Mouse (Mus musculus) adrenal gland, postnatal 14 days (tissue): Measurements from ENCODE around the gene Dcps. TPM values are rescaled to one million over a fixed set of nuclear protein-coding genes. Genes with fewer than 3 reads are reported as not detected.

Experiments
- DNase-seq: peaks from one replicate; pipeline ENCODE4 v3.0.0; 2021; ENCODE audit warnings: mixed read lengths
- long read RNA-seq, 2 experiments: library from polyadenylated mRNA; stranded (forward); transcript quantifications; one replicate each; pipeline ENCODE4 v2.0.0; 2021
- total RNA-seq: library from RNA; stranded (reverse); gene quantifications from 2 replicates; pipeline ENCODE4 v1.2.3, GENCODE M21; 2021

The Dcps gene
- 23.2 and 25.2 TPM in 2 replicates for total RNA-seq
- long read RNA-seq, experiment 1, transcript Dcps-201 (6 exons, 1,274 nt): major isoform, 33 of 37 reads
- long read RNA-seq, experiment 1, partial matches to known transcripts: 1 of 37 reads
- long read RNA-seq, experiment 1, other reads (novel, unspliced or antisense): 3 of 37 reads
- long read RNA-seq, experiment 2, transcript Dcps-201 (6 exons, 1,274 nt): major isoform, 35 of 39 reads
- long read RNA-seq, experiment 2, partial matches to known transcripts: 1 of 39 reads
- long read RNA-seq, experiment 2, other reads (novel, unspliced or antisense): 3 of 39 reads

DNA sequence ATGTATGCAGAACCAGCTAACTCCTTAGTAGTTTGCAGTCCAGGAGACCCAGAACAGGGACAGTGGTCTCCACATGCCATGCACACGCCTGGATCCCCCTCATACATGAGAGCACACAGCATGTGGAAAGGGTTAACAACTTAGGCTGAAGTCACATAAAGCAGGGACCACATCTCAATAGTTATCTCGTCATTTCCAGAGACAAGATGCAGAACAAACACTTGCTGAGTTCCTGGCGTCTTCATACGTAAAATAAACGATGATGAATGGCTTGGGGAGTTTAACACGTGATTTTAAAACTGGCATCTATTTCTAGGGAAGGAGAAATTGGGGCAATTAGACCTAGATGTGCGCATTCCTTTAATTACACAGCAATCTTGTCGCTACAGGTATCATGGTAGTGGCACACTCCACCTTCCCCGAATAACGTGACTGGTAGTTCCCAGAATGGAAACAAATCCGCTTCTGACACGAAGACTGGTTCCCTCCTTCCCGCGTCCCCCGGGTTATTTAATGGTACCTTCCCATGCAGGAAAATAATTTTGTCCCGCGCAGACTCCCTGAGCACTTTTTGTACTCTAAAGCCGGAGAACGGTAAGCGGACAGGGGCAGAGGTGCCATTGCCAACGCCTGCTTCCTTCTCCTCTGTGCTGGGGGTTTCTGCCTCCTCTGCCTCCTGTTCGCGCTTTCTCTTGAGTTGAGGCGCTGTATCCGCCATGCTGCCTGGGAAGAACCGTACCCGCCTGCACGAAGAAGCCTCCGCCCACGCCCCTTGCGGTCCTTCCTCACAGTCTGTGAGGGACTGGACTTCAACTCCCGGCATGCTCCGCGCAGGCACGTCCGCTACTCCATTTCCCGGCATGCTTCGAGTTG lies at the start of gene Dcps:
Gene Dcps, minus strand, starts transcription at position 811 of the 873 bp plus-strand sequence.
- DNase-seq: peak; percentile 96

DNA sequence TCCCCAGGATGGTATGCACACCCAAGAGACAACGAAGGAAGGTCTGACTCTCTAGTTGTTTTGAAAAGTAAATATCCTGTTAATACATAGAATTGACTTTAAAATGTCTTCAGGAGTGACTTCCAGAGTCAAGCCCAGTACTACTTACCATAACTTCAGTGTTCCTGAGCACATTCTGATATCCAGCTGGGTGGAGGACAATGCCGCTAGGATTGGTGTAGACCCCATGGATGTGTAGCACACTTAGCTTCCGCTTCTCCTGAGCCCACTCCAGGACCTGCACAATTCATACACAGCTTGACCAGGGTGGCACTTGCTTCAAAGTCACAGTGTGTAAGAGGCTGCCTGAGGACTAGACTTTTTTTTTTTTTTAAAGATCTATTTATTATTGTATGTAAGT lies 47.6 kb upstream of the Dcps start:
- DNase-seq: no peak

DNA sequence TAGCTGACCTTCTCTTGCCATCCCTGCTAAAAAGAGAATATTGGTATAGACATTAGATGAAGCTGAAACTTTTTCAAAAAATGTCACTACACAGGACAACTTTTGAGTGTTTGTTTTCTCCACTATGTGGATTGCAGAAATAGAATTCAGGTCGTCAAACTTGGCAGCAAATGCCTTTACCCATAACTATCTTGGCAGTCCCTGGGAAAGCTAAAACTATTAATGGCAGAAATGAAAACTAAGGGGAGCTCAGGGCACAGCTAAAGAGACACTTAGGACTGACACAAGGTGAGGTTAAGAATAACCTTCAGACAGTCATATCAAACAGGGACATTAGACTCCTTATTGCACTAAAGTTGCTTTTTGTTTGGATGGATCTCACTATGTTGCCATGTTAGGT lies 42.1 kb upstream of the Dcps start:
- DNase-seq: no peak

DNA sequence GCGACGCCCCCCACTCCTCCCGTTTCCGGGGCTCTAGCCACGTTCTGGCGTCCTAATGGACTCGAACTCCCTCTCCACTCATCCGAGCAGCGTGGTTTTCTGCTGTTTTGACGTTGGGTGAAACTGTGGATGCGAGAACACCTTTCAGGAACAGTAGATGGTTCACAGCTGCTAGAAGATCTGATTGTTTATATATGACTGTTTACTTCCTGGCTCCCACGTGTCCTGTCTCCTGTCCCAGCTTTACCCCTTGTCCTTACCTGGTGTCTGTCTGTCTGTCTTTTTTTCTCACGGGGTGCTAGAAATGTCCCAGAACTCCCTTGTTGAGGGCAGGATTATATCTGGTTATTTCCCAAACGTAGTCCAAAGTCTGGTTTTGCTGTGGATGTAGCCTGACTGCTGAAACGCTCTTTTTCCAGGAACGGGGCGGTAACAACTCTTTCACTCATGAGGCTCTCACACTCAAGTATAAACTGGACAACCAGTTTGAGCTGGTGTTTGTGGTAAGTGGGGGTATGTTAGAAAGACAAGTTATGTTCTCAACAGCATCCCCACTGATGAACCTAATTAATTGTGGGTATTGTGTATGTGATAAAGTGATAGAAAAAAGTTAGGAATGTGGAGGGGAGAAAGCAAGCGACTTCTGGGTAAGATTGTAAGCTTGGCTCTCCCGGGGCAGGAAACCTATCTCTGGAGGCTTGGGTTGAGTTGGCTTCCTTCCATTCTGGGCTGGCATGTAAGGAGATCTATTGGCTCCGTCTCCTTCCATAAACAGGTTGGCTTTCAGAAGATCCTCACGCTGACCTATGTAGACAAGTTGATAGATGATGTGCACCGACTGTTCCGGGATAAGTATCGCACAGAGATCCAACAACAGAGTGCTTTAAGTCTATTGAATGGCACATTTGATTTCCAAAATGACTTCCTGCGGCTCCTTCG lies 36.0 kb upstream of the Dcps start:
- no peak for DNase-seq

DNA sequence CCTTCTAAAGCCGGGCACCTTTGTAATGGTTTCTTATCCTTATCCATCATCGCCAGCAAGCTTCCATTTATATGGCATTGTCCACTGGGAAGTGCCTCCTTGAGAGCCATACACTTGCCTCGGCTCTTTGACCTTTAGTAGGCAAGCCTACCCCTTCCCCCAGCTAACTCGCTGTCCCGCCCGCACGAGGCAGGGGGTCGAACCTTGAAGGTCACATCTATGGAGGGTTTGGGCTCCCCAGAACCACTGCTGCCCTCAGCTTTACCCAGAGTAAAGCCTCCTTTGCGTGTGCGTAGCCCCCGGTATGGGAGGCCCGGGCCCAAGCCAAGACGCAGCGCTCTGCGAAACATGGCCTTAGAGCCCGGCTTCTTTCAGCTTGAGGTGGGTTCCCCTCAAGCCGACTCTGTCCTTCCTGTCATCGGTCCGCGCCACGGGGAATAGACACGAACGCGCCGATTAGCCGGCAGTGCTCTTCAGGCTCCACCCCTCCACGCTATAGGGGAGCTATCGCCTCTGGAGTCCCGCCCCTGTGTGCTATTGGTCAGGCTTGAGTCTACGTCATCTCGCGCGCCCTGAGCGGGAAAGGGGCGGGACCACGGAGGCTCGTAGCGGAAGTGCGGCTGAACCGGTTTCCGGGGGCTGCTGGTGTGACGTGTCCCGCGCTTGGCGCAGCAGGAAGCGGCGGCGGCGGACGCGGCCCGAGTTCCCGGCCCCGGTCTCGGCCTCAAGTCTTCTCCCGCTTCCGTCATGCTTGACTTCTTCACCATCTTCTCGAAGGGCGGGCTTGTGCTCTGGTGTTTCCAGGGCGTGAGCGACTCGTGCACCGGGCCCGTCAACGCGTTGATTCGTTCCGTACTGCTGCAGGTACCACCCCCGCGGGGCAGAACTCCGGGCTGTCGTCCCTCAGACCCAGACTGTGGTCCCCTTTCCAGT lies 34.9 kb upstream of the Dcps start, which contains the start of gene Foxred1:
Gene Foxred1, minus strand, starts transcription at position 514 of the 933 bp plus-strand sequence.
- DNase-seq: peak; percentile 99

DNA sequence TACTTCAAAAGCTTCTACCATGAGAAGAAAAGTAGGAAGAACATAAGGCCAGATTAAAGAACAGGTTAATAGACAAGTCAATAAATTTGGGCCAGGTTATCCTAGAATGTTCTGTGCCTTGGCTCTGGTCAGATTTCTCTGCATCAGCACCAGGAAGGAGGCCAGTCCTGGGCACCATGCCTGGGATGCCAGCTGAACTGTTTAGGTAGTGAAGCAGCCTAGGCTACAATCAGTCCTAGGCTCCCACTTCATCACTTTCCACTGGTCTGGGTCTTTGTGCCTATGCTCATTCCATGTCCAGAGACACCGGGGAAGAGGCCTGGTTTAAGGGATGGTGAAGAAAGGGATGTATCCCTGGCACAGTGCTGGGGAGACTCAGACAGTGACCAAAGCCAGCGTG lies 28.6 kb upstream of the Dcps start:
- DNase-seq: no peak

DNA sequence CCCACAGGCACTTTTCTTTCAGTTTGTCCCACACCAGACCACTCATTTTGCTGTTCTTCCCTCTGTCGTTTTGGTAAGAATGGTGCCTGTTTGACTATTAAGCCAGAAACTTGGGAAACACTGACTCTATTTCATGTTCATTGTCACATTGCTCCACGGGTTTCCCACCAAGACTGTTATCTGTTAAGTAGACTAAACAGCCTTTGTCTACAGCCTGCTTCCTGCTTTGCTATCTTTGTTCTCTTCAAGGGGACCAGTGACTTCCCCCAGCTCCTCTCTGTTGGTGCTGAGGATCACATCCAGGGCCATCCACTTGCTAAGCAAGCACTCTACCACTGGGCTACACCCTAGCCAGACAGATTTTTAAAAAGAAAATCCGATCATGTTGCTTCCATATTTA lies 27.7 kb upstream of the Dcps start:
- DNase-seq: no peak

DNA sequence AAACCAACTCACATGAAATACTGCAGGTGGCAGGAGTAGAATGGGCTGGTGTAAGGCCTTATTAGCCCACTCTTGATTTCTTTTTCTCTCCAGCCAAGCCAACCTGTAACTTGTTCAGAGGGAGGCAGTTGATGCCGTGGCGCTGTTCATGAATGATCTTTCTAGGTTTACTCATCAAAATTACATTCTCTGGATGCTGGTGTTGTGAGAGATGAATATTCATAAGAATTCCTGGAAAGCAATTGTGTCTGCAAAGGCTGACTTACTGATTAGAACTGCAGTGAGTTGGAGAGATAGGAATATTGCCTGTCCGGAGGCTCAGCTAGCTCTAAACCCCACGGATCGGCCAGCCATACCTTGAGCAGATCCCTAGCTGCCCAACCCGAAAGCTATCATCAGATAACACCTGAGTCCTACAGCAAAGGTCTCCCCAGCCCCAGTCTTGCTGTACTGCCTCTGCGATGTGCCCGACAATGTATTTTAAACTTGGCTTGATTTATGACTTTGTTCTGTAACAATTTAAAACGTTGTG lies 24.7 kb upstream of the Dcps start:
- no peak for DNase-seq

DNA sequence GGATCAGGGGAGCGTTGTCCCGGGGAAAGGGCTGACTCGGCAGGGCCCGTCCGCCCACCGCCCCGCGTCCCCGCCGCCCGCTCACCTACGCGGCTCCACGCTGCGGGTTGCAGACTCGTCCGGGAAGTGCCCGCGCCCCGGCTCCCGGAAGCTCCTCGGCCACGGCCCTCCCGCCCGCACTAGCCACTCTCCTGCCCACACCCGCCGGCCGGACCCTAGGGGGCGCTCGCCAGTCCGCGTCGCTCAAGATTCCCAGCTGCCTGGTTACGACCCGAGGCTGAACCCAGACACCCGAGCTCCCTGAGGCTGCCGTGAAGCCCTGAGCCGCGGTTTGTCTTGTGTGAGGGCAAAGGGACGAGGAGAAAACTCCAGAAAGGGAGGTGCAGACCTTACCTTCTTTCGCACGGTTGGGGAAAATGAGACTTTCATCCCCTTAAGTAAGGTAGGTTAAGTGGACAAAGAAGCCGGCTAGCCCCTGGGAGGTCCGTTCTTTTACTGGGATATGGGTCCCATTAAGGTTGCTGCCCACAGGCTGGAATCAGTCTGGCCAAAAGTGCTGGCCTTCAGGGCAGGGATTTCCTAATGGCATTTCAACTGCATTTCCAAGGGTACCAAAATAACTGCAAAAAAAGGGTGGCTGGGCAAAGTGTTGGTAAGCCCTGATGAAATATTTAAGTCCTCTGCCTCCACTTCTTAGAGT lies 24.1 kb upstream of the Dcps start, which contains the start of the genes Srpr and Tirap:
Gene Srpr, plus strand, starts transcription at position 404 of the 700 bp plus-strand sequence.
Gene Tirap, minus strand, starts transcription at position 520 of the 700 bp plus-strand sequence.
- DNase-seq: peak; percentile 97

DNA sequence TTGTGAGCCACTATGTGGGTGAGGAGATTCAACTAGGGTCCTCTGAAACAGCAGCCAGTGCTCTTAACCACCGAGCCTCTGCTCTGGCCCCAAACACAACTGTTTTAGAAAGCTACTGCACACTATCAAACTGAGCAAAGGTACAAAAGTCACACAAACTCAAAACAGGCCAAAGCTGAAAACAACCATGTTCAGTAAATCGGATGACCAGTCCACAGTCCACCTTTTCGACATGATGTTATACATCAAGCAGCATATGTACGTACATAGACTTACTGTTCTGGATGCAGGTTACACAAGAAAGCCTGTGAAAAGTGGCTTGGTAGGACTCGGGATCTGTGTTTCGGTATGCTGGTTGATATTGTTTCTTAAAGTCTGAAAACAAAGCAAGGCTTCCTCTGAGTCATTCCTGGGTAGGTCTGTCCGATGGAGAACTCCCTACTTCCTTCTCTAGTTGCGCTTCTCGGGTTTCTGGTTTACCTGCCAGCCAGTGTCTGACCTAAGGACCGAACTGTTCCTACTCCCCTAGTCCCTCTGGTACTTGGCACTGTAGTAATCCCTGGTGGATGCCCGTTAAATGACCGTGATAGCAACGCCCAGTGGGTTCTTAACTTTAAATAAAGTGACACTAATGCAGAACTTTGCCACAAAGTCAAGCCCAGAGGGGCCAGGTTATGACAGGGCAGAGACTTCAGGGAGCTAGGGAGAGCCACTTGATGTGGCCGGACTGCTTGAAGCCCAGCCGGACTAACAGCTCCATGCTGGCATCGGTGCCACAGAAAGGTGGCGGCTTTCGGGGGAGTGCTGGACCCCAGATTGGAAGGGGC lies 23.3 kb upstream of the Dcps start:
- no peak for DNase-seq

DNA sequence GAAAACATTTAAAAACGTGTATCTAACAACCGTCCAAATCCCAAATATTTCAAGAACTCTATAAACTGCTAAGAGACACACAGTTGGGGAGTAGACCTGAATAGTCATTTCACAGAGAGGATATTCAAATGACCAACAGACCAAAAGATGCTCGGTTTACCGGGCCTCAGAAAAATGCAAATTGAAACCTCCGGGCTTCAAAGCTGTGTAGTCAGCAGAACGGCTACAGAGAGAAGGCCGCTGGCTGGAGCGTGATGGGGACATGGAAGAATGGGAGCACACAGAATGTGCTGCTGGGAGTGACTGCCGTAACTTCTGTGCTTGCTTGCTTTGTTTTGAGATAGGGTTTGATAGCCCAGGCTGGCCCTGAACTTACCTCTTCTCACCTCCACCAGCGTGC lies 22.5 kb upstream of the Dcps start:
- DNase-seq: no peak

DNA sequence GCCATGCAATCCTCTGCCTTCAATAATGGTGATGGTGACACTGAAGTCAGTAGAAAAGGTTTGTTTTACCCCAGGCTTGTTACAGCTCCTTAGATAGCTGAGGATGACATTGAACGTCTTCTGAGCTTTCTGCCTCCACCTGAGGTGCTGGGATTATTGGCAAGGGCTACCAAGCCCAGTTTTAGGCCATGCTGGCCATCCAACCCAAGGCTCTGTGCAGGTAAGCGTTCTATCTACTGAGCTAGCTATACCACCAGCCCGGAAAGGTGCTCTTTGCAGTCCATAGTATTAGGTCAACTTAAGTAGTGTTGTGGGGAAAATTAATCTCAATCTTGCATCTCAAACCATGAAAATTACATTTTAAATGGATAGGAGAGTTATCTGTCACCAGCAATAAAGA lies 21.8 kb upstream of the Dcps start:
- DNase-seq: no peak

DNA sequence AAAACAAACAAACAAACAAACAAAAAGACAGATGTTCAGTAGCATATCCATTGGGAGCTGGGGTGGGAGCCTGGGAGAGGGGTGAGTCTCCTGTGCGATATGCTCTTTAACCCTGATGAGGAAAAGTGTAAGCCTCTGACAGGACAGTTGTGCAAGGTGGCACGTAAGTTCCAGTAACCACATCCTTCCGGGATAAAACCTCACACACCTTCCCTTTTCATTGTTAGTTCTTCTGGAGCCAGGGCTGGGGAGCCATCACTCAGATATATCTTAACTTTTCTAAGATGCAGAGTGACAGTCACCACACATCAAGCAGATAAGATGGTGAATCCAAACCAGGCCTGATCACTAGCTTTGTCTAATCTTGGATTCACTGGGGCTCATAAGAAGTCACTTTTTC lies 18.2 kb upstream of the Dcps start:
- no peak for DNase-seq

DNA sequence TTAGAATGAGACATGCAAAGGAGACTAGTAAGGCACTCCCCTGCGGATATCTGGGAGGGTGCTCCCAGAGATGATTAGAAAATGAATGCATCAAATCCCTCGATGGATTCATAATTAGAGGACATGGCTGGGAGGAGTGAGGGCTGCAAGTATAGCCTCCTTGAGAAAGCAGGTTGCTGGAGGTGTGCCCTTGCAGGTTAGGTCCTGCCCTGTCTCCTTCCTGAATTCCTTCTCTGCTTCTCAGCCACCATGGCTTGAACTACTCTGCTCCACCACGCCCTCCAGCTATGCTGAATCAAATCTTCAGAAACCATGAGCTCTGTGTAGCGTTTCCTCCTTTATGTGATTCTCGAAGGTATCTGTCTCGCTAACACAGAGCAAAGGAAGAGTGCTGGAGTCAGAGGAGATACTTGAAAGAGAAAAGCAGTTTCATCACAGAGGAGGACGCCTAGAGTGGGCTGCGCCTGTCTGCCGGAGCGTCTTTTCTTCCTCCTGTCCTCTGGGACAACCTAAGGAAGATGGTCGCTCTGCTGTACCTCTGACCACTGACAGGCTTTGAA lies 17.2 kb upstream of the Dcps start:
- no peak for DNase-seq

DNA sequence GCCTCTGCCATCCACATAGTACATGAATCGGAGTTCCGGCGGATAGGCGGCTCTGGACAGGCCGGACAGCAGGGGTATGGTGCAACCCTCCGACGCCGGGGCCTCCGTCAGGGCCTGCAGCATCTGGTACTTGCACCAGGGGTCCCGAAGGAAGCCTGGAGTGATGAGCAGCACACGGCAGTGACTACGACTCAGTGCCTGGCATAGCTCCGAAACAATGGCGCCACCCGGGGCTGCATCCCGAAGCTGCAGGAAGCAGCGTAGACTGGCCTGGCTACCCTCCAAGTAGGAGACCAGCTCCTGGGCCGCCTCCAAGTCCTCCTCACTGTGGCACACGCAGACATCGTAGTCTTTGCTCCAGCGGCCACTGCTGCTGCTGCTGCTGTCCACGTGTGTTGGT lies 12.8 kb upstream of the Dcps start:
- peak; percentile 62 for DNase-seq

DNA sequence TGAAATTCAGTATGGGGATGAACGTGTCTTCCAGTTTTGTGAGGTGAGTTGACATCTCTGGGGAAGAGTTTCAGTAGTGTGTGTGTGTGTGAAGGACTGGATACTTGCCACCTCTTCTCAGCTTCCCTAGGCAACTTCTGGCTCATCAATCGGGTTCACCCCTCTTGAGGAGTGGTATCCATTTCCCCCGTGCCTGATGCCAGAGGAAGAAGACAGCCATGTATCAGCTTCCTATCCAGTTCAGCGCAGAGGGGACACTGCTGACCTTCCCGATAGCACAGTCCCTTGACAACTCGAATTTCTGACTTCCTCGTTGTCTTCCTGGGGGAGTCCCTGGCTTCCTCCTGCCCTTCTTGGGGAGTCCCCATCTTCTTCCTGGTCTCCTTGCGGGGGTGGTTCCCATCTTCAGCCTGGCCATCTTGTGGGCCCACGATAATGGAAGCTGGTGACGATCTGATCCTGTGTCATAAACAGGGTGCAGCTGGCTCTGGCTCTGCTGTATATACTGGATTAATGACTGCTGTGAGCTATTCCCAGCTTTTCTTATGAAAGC lies 11.6 kb upstream of the Dcps start:
- DNase-seq: no peak

DNA sequence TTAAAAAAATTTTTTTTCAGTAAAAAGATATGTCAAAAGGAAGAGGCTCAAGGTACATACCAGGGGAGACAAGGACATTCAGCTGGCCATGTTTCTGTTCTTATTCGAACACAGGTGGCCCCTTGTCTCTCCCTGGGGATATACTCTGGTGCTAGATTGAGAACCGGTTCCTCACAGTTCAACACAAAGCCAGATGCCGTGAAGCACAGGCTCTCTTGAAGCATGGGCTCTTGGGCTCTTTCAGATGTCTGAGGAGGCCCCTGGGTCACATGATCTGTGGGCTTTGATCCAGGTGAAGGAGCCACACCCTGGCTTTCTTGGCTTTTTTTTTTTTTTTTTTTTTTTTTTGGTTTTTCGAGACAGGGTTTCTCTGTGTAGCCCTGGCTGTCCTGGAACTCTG lies 10.6 kb upstream of the Dcps start:
- no peak for DNase-seq

DNA sequence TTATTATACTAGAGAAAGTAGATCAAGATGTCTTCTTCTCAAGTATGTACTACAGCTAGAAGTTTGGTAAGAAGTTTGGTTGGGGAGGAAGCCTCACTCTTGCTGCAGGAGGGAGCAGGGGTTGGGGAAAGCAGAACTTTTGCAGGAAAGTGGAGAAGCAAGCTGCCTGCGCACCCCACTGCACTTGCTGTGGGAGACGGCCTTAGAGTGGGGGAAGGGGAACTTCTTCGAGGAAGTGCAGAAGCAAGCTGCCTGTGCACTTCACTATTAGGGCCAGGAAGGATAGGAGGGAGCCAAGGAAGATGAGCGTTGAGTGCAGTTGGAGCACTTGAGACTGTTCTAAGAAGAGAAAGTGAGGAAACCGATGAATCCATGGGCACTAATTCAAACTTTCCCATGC lies 7.5 kb upstream of the Dcps start:
- DNase-seq: no peak

DNA sequence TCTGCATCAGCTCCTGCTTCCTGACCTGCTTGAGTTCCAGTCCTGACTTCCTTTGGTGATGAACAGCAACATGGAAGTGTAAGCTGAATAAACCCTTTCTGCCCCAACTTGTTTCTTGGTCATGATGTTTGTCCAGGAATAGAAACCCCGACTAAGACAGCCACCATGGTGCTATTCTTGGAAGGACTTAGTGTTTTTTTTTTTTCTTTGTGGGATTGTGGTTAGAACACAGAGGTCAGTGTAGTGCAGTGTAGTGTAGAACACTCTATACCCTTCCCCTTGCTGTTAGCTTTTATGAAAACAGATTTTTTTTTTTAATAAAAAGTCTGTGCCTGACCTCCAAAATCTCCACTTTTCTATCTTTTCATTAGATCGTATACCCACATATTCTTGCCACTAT lies 7.0 kb upstream of the Dcps start:
- DNase-seq: no peak
